Mouse (Mus musculus): ENCODE data around the gene Cacng5.

GRCm38 (mm10) chr11:107891377-107891776 is 23.5 kb downstream of the Cacng5 start:
- no peak for TF ChIP-seq CTCF (IDR thresholded peaks at IDR 0.05)
- no peak for TF ChIP-seq EP300 (IDR thresholded peaks at IDR 0.05)
